Mouse (Mus musculus) macrophage (primary cell): ENCODE results near the gene Gm36210. TPM values are rescaled to one million over a fixed set of nuclear protein-coding genes. Genes with fewer than 3 reads are reported as not detected.
A peak's percentile ranks its signal among the peaks of the same experiment; 100 is the strongest.

Experiments used
- H3K27ac ChIP-seq: fragments of 350-480 bp; formaldehyde crosslinking; 2 replicates; pipeline ENCODE4 v1.9.0; 2021
- H3K36me3 ChIP-seq: fragments of 350-480 bp; formaldehyde crosslinking; 2 replicates; pipeline ENCODE4 v1.9.0; 2021; ENCODE audit errors: inconsistent target
- H3K4me3 ChIP-seq: fragments of 350-480 bp; formaldehyde crosslinking; 2 replicates; pipeline ENCODE4 v1.9.0; 2021; ENCODE audit errors: inconsistent target
- H3K79me2 ChIP-seq: fragments of 350-480 bp; formaldehyde crosslinking; 2 replicates; pipeline ENCODE4 v1.9.0; 2021; ENCODE audit errors: inconsistent target
- WGBS: methylation state at CpG from one replicate; pipeline ENCODE4 v1.1.7; 2026; ENCODE audit warnings: inconsistent platforms; ENCODE audit not compliant: missing documents; 5-methylcytosine and 5-hydroxymethylcytosine counted together
- polyA plus RNA-seq: library from polyadenylated mRNA; stranded (reverse); fragments of 250-400 nt; gene quantifications from 3 replicates; pipeline ENCODE4 v1.2.4, GENCODE M21; 2018; ENCODE audit warnings: inconsistent platforms
- total RNA-seq, 78 experiments: library from RNA; depleted of rRNA; stranded (reverse); fragments of 250-400 nt; gene quantifications; 1 replicate in 9 of 78; 2 replicates in 24 of 78; 3 replicates in 43 of 78; 4 replicates in 2 of 78; pipeline ENCODE4 v1.2.4; 2018; ENCODE audit warnings: inconsistent platforms in 56 of 78

Gm36210 gene
- not detected for total RNA-seq (2018; cell fraction: chromatin; rRNA removed)
- not detected for total RNA-seq (2018; cell fraction: cytosol; rRNA removed)
- total RNA-seq (2018; cell fraction: nucleus; rRNA removed): not detected
- not detected in 3 replicates for polyA plus RNA-seq

DNA sequence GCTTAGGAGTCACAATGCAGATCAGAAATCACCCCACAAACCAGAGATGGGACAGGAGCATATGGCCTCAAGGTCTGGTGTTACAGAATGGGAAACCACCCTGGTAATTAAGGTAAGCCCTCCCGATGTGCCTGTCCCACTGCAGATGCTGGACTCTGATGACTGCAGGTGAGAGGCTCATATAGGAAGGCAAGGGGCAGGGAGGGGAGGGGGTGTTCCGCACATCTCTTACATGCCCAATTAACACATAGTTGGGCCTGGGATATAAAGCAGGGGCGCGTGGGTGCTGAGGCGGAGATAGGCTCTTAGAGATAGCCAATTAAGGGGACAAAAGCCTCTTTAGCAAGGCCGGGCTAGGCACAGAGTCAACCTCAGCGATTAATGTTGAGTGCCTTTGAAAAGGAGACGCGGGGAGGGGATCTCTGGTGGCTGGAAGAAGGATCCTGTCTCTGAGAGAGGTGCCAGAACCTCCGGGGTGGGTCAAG, at the start of gene Gm36210:
TSS of gene Gm36210 (minus strand) at position 51 of the 485 bp plus-strand sequence.
- 90% methylated on average over 10 of the region's 10 CpGs for WGBS

DNA sequence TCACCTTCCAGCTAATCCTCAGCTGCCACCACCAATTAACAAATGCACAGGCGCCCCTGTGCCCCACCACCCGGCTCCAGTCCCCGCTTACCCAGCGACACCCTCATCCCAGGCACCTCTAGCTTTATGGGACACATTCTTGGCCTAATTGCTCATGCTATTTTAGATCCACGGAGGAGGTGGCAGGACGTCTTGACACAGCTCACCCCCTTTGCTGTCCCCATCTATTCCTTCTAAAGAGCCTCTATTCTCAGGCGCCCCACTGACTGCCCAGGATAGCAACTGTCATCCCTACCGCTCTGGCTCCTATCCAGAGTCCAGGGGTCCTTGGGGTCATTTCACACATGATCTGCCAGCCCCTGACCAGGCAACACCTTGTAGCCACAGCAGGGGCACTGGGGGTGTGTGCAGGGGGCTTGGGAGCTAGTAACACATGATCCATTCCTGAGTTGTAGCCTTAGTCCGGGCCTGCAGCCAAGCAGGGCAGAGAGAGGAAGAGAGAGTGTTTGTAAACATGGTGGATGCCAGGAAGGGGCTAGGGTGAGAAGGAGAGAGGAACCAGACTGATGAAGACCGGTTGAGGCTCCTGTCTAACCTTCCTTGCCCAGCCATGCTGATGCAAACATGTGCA, 47.6 kb upstream of the Gm36210 start:
- Histone ChIP-seq H3K27ac (no peak overlapping the region), H3K79me2 (no peaks in the 10 kb centered on the region), H3K4me3 (no peak overlapping the region), H3K36me3 (no peaks in the 10 kb centered on the region)
- WGBS: 67% methylated on average over 9 of the region's 10 CpGs

More for the DNA sequence above, at the start of gene Gm36210:
- Histone ChIP-seq H3K36me3 (no peaks in the 10 kb centered on the region), H3K79me2 (no peaks in the 10 kb centered on the region), H3K27ac (no peak within 1 kb of the TSS), H3K4me3 (no peak within 1 kb of the TSS)

DNA sequence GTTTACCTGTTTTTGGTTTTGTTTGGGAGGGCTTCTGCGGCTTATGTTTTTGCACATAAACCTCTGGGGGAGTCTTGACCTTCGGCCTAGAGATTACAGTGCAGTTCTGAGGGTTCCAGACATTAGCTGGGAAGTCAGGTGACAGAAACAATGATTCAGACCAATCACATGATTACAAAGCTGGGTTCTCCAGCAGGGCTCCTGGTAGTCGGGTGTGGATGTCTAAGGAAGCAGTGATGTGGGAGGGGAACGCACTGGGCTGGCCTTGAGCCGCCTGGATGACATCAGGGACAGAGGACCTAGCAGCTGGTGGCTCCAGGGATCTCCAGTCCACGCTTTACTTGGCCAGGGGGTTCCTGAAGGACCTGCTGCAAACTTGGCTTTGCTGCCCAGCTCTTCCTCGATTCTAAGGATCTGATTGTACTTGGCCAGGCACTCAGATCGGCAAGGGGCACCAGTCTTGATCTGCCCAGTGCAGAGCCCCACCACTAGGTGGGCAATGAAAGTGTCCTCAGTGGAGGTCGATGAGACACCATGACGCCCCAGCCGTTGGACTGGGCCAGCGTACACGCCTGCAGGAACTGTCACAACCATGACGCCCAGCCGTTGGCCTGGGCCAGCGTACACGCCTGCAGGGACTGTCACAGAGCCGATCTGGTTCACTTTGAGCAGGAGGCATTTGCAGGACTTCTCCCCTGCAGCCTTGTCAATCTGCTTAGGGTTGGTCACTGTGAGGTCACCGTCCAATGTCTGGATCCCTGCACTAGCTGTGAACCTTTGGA, 44.4 kb upstream of the Gm36210 start:
- H3K36me3 ChIP-seq: no peaks in the 10 kb centered on the region
- no peaks in the 10 kb centered on the region for H3K79me2 ChIP-seq
- no peak overlapping the region for H3K4me3 ChIP-seq
- WGBS: 86% methylated on average over 19 of the region's 19 CpGs
- peak overlapping the region; percentile 75 for H3K27ac ChIP-seq

DNA sequence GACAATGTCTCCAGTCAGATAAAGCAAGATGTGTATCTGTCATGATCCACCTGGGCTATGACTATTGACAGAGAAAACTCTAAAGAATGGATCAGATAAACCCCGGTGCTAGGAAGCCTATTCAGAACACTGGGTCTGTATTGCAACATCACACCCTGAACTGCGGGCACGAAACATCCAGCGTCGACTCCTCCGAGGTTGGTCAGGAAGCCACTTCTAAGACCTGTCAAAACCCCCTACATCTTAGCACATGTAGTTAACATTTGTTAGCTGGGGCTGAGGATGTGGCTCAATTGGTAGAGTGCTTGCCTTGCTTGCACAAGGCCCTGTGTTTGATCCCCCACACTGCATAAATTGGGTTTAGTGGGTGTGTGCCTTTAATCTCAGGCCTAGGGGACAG, 42.1 kb upstream of the Gm36210 start:
- Histone ChIP-seq H3K27ac (no peak overlapping the region), H3K36me3 (no peaks in the 10 kb centered on the region)
- 41% methylated on average over 6 of the region's 6 CpGs for WGBS

DNA sequence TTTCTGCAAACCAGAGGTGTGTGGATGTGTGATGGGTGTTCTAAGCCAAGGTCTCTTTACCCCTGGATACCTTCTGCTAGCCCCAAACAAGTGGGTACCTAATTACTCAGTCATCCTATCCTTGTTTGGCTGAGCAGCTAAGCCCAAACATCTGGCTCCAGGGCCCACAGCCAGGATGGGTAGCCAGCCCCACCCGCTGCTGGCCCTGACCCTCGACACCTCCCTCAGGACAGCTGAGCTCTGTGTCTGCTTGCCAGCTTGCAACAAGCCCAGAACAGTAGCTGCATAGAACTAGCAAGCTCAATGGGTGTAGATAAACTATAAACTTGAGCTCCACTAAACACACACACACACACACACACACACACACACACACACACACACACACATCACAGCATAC, 41.5 kb upstream of the Gm36210 start:
- 96% methylated on average over 2 of the region's 2 CpGs for WGBS
- Histone ChIP-seq H3K4me3 (no peak overlapping the region), H3K79me2 (no peaks in the 10 kb centered on the region), H3K36me3 (no peaks in the 10 kb centered on the region), H3K27ac (no peak overlapping the region)

More for the DNA sequence above, 42.1 kb upstream of the Gm36210 start:
- Histone ChIP-seq H3K79me2 (no peaks in the 10 kb centered on the region), H3K4me3 (no peak overlapping the region)

DNA sequence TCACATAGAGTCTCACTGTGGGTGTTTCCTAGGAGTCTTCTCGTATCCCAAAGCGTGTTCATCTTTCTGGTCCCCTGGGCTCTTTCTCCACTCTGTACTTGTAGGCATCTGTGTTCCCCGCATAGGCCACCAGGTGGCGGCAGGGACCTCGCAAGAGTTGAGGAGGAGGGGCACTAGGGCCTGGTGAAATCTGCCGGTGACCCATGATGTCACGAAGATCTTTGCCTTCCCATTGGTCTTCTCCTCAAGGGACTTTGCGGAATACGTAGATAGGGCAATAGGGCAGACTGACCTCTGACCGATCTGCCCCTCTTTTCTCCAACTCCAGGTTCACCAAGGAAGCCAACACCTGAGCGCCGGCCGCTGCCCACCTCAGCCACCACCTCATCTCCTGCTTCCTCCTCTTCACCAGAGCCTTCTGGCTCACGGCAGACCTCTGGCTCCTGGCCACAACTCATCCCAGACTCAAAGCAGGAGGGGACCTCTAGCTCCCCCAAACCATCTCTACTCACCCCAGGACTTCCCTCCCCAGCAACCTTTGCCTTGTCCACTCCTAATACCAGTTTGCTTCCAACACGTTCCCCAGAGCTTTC, 37.0 kb upstream of the Gm36210 start:
- WGBS: 8% methylated on average over 15 of the region's 15 CpGs
- no peaks in the 10 kb centered on the region for H3K79me2 ChIP-seq
- no peak overlapping the region for H3K27ac ChIP-seq
- H3K4me3 ChIP-seq: peak overlapping the region; percentile 20; the same call in 1 of the 2 replicates
- no peaks in the 10 kb centered on the region for H3K36me3 ChIP-seq

DNA sequence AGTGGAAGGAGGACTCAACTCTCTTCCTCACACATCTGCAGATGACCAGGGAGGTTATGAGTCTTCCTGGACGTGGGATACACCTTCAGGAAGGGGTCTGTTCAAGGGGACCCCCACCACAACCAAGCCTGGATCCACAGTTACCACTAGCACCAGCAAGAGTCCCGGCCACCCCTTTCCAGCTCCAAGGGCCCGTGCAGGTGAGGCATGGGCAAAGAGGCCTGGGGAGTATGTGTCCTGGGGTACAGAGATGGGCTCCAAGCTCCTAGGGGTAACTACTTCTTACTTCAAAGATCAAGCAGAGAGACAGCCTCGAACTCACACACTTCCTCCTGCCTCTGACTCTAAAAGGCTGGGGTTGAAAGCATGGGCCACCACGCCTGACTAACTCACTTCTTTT, 36.4 kb upstream of the Gm36210 start:
- WGBS: 56% methylated on average over 5 of the region's 5 CpGs
- Histone ChIP-seq H3K79me2 (no peaks in the 10 kb centered on the region), H3K4me3 (no peak overlapping the region), H3K36me3 (no peaks in the 10 kb centered on the region), H3K27ac (no peak overlapping the region)

DNA sequence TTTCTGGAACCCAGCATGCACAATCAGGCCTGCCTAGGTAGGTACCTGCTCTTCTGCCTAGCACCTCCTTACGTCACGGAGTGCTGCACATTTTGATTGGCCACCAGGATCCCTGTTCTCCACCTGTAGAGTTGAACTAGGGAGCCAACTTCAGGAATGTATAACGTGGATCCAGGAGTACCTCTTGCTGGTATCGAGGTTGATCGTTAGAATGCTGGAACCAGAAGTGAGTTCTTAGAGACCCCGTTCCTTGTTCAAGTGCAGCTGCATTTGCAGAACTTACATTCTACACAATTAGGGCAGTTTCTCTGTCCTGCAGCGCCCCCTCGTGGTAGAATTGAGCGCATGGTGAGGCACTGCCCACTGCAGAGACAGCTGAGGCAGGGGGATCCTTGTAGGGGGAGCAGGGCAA, 33.8 kb upstream of the Gm36210 start:
- H3K27ac ChIP-seq: no peak overlapping the region
- H3K4me3 ChIP-seq: no peak overlapping the region
- 21% methylated on average over 9 of the region's 9 CpGs for WGBS
- H3K36me3 ChIP-seq: no peaks in the 10 kb centered on the region
- no peaks in the 10 kb centered on the region for H3K79me2 ChIP-seq

DNA sequence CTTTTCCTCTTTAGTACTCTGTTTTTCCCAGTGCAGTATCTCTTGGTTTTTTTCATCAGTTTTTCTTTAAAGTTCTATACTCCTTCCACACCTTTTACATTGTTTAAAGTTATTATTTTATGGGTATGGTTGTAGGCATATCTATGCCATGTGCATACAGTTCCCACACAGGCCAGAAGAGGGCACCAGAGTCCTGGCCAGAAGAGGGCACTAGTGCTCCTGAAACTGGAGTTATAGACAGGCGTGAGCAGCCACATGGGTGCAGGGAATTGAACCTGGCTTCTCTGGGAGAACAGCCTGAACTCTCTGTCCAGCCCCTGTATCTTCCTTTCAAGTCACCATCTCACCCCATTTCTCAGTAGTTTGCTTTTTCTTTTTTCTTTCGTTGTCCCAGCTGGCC, 32.1 kb upstream of the Gm36210 start:
- WGBS: 35% methylated on average over 2 of the region's 2 CpGs
- H3K79me2 ChIP-seq: no peaks in the 10 kb centered on the region
- no peaks in the 10 kb centered on the region for H3K36me3 ChIP-seq
- no peak overlapping the region for H3K4me3 ChIP-seq
- H3K27ac ChIP-seq: no peak overlapping the region

DNA sequence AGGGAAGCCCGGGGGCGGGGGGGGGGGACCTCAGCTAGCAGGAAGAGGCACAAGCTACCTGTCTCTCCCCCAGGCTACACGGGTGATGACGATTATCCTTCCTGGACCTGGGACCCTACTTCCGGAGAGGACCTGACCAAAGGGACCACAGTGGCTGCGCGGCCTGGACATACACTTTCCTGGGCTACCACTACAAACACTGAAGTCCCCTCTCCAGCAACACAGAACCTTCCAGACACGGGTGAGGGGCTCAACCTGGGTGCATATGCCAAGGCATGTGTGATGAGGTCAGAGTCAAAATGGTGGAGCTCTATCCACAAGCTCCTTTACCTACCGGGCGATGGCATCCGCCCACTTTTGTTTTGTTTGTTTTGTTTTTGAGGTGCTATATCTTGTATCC, 31.1 kb upstream of the Gm36210 start:
- Histone ChIP-seq H3K36me3 (no peaks in the 10 kb centered on the region), H3K27ac (no peak overlapping the region), H3K4me3 (no peak overlapping the region), H3K79me2 (no peaks in the 10 kb centered on the region)
- WGBS: 70% methylated on average over 6 of the region's 11 CpGs

DNA sequence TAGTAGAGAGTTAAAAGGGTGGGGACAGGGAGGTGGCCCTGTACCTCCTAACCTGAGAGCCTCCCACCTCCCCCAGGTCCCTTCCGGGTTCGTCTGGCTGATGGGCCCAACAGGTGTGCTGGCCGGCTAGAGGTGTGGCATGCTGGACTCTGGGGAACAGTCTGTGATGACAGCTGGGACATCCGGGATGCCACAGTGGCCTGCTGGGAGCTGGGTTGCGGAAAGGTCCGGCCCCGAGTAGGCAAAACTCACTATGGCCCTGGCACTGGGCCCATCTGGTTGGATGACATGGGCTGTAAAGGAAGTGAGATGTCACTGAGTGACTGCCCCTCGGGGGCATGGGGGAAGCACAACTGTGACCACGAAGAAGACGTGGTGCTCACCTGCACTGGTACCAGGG, 30.5 kb upstream of the Gm36210 start:
- no peaks in the 10 kb centered on the region for H3K36me3 ChIP-seq
- no peak overlapping the region for H3K27ac ChIP-seq
- H3K79me2 ChIP-seq: no peaks in the 10 kb centered on the region
- H3K4me3 ChIP-seq: no peak overlapping the region
- WGBS: 66% methylated on average over 9 of the region's 10 CpGs

DNA sequence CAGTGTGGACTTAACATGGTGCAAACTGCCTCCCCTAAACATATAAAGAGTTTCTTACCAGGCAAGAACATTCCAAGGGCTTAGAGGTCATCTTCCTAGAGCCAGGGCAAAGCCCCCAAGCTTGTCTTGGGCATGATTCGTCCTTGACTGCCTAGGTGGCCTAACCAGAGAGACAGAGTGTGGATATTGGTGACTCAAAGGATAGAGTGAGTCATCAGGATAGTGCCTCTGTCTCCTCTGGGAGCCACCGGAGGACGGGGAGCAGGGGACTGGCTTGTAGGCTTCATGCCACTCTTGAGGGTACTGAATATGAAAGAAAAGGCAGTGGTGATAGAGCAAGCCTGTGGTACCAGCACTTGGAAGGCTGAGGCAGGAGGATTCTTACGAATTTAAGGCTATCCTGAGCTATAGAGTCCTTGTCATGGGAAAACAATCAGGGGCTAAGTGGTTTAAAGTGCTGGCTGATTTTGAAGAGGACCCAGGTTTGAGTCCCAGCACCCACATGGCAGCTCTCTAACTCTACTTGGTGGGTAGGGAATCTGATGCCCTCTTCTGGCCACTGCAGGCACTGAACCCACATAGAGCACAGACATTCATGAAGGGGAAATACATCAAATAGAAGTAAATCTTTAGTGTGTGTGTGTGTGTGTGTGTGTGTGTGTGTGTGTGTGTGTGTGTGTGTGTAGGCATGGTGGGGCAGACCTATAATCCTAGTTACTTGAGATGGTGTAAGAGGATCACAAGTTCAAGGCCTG, 28.0 kb upstream of the Gm36210 start:
- H3K36me3 ChIP-seq: no peaks in the 10 kb centered on the region
- H3K79me2 ChIP-seq: no peaks in the 10 kb centered on the region
- H3K27ac ChIP-seq: no peak overlapping the region
- H3K4me3 ChIP-seq: no peak overlapping the region
- 82% methylated on average over 4 of the region's 4 CpGs for WGBS

DNA sequence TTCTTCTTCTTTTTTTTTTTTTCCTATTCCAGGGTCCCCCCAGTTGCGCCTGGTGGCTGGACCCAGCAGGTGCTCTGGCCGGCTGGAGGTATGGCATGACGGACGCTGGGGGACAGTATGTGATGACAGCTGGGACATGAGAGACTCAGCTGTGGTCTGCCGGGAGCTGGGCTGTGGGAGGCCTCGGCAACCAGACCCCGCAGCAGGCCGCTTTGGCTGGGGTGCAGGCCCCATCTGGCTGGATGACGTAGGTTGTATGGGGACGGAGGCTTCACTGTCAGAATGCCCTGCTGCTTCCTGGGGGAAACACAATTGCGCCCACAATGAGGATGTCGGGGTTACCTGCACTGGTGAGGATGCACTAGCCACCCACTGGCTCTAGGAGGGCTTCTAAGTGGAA, 26.8 kb upstream of the Gm36210 start:
- Histone ChIP-seq H3K36me3 (no peaks in the 10 kb centered on the region), H3K27ac (no peak overlapping the region), H3K4me3 (no peak overlapping the region), H3K79me2 (no peaks in the 10 kb centered on the region)
- 80% methylated on average over 10 of the region's 12 CpGs for WGBS

DNA sequence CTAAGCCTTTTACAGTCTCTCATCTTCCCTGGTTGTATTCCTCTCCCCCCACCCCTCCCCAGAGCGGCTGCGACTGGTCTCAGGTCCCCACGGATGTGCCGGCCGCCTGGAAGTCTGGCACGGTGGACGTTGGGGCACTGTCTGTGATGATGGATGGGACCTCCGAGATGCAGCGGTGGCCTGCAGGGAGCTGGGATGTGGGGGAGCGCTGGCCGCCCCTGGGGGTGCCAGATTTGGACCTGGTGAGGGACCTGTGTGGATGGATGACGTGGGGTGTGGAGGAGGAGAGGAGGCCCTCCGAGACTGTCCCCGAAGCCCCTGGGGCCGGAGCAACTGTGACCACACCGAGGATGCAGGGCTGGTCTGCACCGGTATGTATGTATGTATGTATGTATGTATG, 22.0 kb upstream of the Gm36210 start:
- H3K79me2 ChIP-seq: no peaks in the 10 kb centered on the region
- H3K4me3 ChIP-seq: no peak overlapping the region
- no peak overlapping the region for H3K27ac ChIP-seq
- 76% methylated on average over 13 of the region's 17 CpGs for WGBS
- no peaks in the 10 kb centered on the region for H3K36me3 ChIP-seq
